Mouse (Mus musculus) lung, postnatal 0 days (tissue): ENCODE measurements around the gene Nlgn2. TPM values are rescaled to one million over a fixed set of nuclear protein-coding genes. Genes with fewer than 3 reads are reported as not detected.
A peak's percentile ranks its signal among the peaks of the same experiment; 100 is the strongest.

ENCODE experiments used
- ATAC-seq: fragments of 200-750 bp; cut with Nextera tagmentation; 2 replicates; pipeline ENCODE4 v1.8.0; 2017; ENCODE audit warnings: moderate library complexity
- DNase-seq: peaks from one replicate; pipeline ENCODE4 v3.0.0-alpha.2; 2016; ENCODE audit warnings: low spot score
- H3K27ac ChIP-seq: fragments of 300-500 bp; sonication (generic); 2 replicates; pipeline ENCODE4 v1.5.1; 2014; ENCODE audit warnings: antibody characterized with exemption, mild to moderate bottlenecking, low read length, mixed read lengths
- H3K27me3 ChIP-seq: fragments of 300-500 bp; sonication (generic); replicated peaks from 2 replicates; pipeline ENCODE4 v1.6.1; 2014; ENCODE audit warnings: low read length, mixed read lengths; ENCODE audit not compliant: insufficient read depth
- H3K36me3 ChIP-seq: fragments of 300-500 bp; sonication (generic); 2 replicates; pipeline ENCODE4 v1.6.1; 2014; ENCODE audit warnings: low read length, mixed read lengths; ENCODE audit not compliant: insufficient read depth
- H3K4me1 ChIP-seq: fragments of 300-500 bp; sonication (generic); 2 replicates; pipeline ENCODE4 v1.6.1; 2014; ENCODE audit warnings: antibody characterized with exemption, low read depth, low read length, mixed read lengths; ENCODE audit not compliant: insufficient read depth
- H3K4me2 ChIP-seq: fragments of 300-500 bp; sonication (generic); replicated peaks from 2 replicates; pipeline ENCODE4 v1.6.1; 2014; ENCODE audit warnings: low read depth, mild to moderate bottlenecking, low read length, moderate library complexity, mixed read lengths
- H3K4me3 ChIP-seq: fragments of 300-500 bp; sonication (generic); 2 replicates; pipeline ENCODE4 v1.5.1; 2014; ENCODE audit warnings: low read depth, low read length
- H3K9ac ChIP-seq: fragments of 300-500 bp; sonication (generic); replicated peaks from 2 replicates; pipeline ENCODE4 v1.6.1; 2014; ENCODE audit warnings: low read depth, mild to moderate bottlenecking
- H3K9me3 ChIP-seq: fragments of 300-500 bp; sonication (generic); 2 replicates; pipeline ENCODE4 v1.6.1; 2016; ENCODE audit warnings: low read length, mixed read lengths
- CTCF ChIP-seq: IDR thresholded peaks from 2 replicates; pipeline ENCODE4 v1.5.1; 2016; ENCODE audit warnings: antibody characterized with exemption, mild to moderate bottlenecking
- EP300 ChIP-seq: IDR thresholded peaks from 2 replicates; pipeline ENCODE4 v1.6.1; 2016; ENCODE audit warnings: antibody characterized with exemption, mild to moderate bottlenecking, control low read depth
- WGBS: fragments of 180-500 bp; shearing (Covaris S2); extraction: QIAGEN DNeasy Blood & Tissue Kit; methylation state at CpG from one replicate; pipeline ENCODE4 v1.1.7; 2014; 5-methylcytosine and 5-hydroxymethylcytosine counted together
- polyA plus RNA-seq: library from polyadenylated mRNA; unstranded; fragments of >200 nt; fragmentation: Nextera tagmentation; extraction: Ambion mirVana; gene quantifications from 2 replicates; pipeline ENCODE4 v1.2.1, GENCODE M21; 2015

Gene Nlgn2
- polyA plus RNA-seq, 1 experiment from 2014 or later: 2.9 TPM

GRCm38 (mm10) chr11:69881787-69882670 is 44.4 kb upstream of the Nlgn2 start:
- H3K27me3 ChIP-seq: no peaks in the 10 kb centered on the region
- H3K4me2 ChIP-seq: peak overlapping the region; percentile 75
- ATAC-seq (no peak), DNase-seq (peak; percentile 23)
- peak overlapping the region; percentile 51; the same call in 1 of the 2 replicates for H3K9ac ChIP-seq
- whole genome bisulfite sequencing: 52% methylated on average over 21 of the region's 21 CpGs
- H3K27ac ChIP-seq: peak overlapping the region; percentile 94
- peaks cover 11% of the 10 kb centered on the region for H3K4me1 ChIP-seq
- no peaks in the 10 kb centered on the region for H3K36me3 ChIP-seq
- H3K4me3 ChIP-seq: peak overlapping the region; percentile 56
- TF ChIP-seq CTCF (no peak), EP300 (no peak)
- no peaks in the 10 kb centered on the region for H3K9me3 ChIP-seq

- DNase-seq: peak; percentile 95
- WGBS: under 1% methylated on average over 46 of the region's 46 CpGs
- peak within 1 kb of the TSS; percentile 51 for H3K9ac ChIP-seq
- peak within 1 kb of the TSS; percentile 56 for H3K4me3 ChIP-seq
- no peaks in the 10 kb centered on the region for H3K36me3 ChIP-seq
- peak within 1 kb of the TSS; percentile 94 for H3K27ac ChIP-seq
- H3K9me3 ChIP-seq: no peaks in the 10 kb centered on the region
- TF ChIP-seq CTCF (peak; percentile 59), EP300 (no peak; the same call in none of the 2 replicates)
- H3K4me1 ChIP-seq: peaks cover 13% of the 10 kb centered on the region
- peak; percentile 92 for ATAC-seq
- H3K27me3 ChIP-seq: no peaks in the 10 kb centered on the region
- H3K4me2 ChIP-seq: peak within 1 kb of the TSS; percentile 75
Measured at GRCm38 (mm10) chr11:69880853-69881603, 43.4 kb upstream of the Nlgn2 start, which contains the start of gene Kctd11. TSS of gene Kctd11 (minus strand) at chr11:69881406.

GRCm38 (mm10) chr11:69880506-69880852 is 42.9 kb upstream of the Nlgn2 start:
- no peak for TF ChIP-seq EP300
- peak; percentile 91 for TF ChIP-seq CTCF
- Histone ChIP-seq H3K27ac (peak overlapping the region; percentile 94), H3K4me3 (peak overlapping the region; percentile 56), H3K4me2 (peak overlapping the region; percentile 75), H3K27me3 (no peaks in the 10 kb centered on the region), H3K9ac (peak overlapping the region; percentile 51), H3K9me3 (no peaks in the 10 kb centered on the region), H3K4me1 (peaks cover 18% of the 10 kb centered on the region), H3K36me3 (no peaks in the 10 kb centered on the region)
- peak; percentile 92 for DNase-seq
- 0% methylated on average over 18 of the region's 18 CpGs for WGBS
- peak; percentile 54 for ATAC-seq

- Histone ChIP-seq H3K9ac (peak overlapping the region; percentile 51; the same call in 1 of the 2 replicates), H3K4me2 (peak overlapping the region; percentile 75), H3K9me3 (no peaks in the 10 kb centered on the region), H3K4me3 (peak overlapping the region; percentile 56), H3K27me3 (no peaks in the 10 kb centered on the region), H3K36me3 (no peaks in the 10 kb centered on the region), H3K4me1 (peaks cover 18% of the 10 kb centered on the region), H3K27ac (peak overlapping the region; percentile 94; the same call in 1 of the 2 replicates)
- TF ChIP-seq EP300: no peak
- no peak for ATAC-seq
- no peak for DNase-seq
- WGBS: 47% methylated on average over 15 of the region's 15 CpGs
Measured at GRCm38 (mm10) chr11:69879711-69880110, 42.1 kb upstream of the Nlgn2 start.

GRCm38 (mm10) chr11:69878952-69879351 is 41.4 kb upstream of the Nlgn2 start:
- H3K9ac ChIP-seq: 0 out of 2 replicates have a peak overlapping the region, but pooled peaks have one; percentile 19
- H3K4me3 ChIP-seq: no peak overlapping the region
- peak overlapping the region; percentile 75 for H3K4me2 ChIP-seq
- no peaks in the 10 kb centered on the region for H3K36me3 ChIP-seq
- no peaks in the 10 kb centered on the region for H3K9me3 ChIP-seq
- ATAC-seq: no peak
- no peak for TF ChIP-seq EP300
- TF ChIP-seq CTCF: no peak
- H3K27ac ChIP-seq: no peak overlapping the region; the same call in 1 of the 2 replicates
- no peaks in the 10 kb centered on the region for H3K27me3 ChIP-seq
- WGBS: 75% methylated on average over 6 of the region's 6 CpGs
- no peak for DNase-seq
- H3K4me1 ChIP-seq: peaks cover 13% of the 10 kb centered on the region

GRCm38 (mm10) chr11:69878399-69878798 is 40.8 kb upstream of the Nlgn2 start:
- DNase-seq: no peak
- Histone ChIP-seq H3K4me2 (no peak overlapping the region), H3K4me1 (peaks cover 13% of the 10 kb centered on the region), H3K9me3 (no peaks in the 10 kb centered on the region), H3K4me3 (no peak overlapping the region), H3K36me3 (no peaks in the 10 kb centered on the region), H3K9ac (no peak overlapping the region), H3K27ac (no peak overlapping the region), H3K27me3 (no peaks in the 10 kb centered on the region)
- WGBS: 81% methylated on average over 3 of the region's 3 CpGs
- ATAC-seq: no peak
- no peak for TF ChIP-seq EP300
- no peak for TF ChIP-seq CTCF
